Mouse (Mus musculus) erythroblast, embryonic 14.5 days (primary cell): ENCODE measurements around the gene Prkch.

Source experiments
- GATA1 ChIP-seq: IDR thresholded peaks from 2 replicates; pipeline ENCODE4 v1.6.1; 2012; ENCODE audit warnings: low read length, inconsistent platforms, mixed read lengths
- TAL1 ChIP-seq: IDR thresholded peaks from 3 replicates; pipeline ENCODE4 v1.6.1; 2012; ENCODE audit warnings: low read length, inconsistent platforms, mixed read lengths

- TF ChIP-seq TAL1 (no peak), GATA1 (no peak)
Measured at GRCm38 (mm10) chr12:73714589-73714988, 130.0 kb downstream of the Prkch start.
